Mouse (Mus musculus) gastrocnemius, postnatal 25 days (tissue): ENCODE measurements around the gene Rsg1. TPM values are rescaled to one million over a fixed set of nuclear protein-coding genes. Genes with fewer than 3 reads are reported as not detected.

Source experiments
- DNase-seq: peaks from one replicate; pipeline ENCODE4 v3.0.0; 2022
- total RNA-seq, 2 experiments: library from RNA; stranded (reverse); gene quantifications; 1 replicate in 1 of 2; 2 replicates in 1 of 2; pipeline ENCODE4 v1.2.3; 2021

Gene Rsg1
- total RNA-seq, 2 experiments from 2014 or later, result 0.27 TPM; not detected in 1

GRCm38 (mm10) chr4:141212892-141213291 is 864 bp upstream of the Rsg1 start:
- no peak for DNase-seq

GRCm38 (mm10) chr4:141213342-141213741 is 414 bp upstream of the Rsg1 start:
- DNase-seq, result no peak

DNA sequence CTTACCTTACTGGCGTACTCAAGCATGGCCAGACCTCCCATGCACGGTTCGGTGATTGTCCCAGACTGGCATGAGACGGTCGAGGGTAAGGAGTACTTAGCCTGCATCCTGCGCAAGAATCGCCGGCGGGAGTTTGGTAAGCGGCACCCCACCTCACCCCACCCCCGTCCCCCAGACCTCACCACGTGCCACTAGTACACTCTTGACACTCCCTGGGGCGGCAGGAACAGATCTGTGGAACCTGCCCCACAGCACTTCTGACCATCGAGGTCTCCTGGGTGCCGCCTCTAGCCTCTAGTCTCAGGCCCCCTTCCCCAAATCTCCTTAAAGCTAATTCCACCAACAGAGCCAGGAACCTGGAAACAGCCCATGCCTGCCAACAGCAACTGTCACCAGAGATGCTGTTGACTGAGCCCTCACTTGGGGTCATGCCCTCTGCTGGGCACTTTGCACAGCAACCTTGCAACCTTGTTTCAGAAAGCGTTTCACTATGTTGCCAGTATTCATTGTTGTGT is 638 bp downstream of the Rsg1 start:
- DNase-seq, result no peak

DNA sequence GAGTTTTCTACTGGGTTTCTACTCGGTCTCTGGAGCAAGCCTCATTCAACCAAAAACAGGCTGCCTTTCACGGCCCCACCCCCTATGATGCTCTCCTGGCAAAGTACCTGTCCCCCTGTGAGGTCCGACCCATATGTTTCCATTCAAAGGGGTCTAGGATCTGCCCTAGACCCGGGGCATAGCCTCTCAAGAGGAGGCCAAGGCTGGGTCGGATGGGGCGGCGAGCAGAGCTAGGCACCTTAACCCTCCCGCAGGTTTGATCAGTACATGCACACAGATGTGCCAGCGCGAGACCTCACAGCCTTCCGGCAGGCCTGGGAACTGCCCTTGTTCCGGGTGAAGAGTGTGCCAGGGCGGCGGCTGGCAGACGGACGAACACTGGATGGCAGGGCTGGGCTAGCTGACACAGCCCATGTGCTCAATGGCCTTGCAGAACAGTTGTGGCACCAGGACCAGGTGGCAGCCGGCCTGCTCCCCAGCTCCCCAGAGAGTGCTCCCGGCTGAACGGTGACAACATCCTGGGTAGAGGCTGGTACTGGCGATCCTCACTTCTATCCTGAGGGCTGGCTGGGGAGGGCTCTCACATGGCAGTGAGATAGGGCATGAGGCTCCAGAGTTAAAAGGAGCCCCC is 5.9 kb downstream of the Rsg1 start:
- no peak for DNase-seq

- no peak for DNase-seq
These were observed 8.1 kb downstream of the Rsg1 start for GRCm38 (mm10) chr4:141221848-141222247.

DNA sequence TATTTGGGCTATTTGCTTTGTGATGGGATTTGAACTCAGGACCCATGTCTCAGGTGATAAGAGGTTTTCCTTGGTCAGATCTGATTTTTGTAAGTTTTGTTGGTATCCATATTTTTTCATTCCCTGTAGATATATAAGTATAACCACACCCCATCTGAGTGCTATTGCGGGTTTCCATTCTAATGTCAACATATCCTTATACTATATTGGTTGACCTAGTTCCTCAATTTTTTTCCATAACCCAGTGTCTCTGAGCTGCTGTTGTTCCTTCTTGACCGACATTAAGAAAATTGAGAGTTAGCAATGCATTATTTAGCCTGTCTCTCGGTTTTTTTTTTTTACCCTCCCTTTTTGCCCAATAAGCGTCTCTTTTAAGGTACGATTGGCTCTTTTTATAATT is 9.0 kb downstream of the Rsg1 start:
- DNase-seq, result no peak

DNA sequence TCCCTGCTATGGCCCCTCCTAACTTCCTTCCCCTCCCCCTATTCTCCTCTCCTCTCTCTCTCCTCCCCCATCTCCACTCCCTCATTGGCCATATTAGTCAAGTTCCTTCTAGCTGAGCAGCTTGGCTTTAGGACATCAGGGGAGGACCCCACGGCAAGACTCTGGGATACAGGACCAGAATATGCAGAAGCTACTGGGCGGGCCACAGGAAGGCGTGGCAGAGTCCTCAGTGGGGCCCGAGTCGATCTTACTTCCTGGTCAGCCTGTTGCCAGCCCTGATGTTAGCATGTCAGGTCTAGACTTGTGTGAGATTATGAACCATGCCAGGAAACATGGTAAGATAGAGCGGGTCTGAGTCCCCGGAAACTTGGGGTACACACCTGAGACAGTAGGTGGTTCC is 14.9 kb downstream of the Rsg1 start:
- DNase-seq, result no peak

DNA sequence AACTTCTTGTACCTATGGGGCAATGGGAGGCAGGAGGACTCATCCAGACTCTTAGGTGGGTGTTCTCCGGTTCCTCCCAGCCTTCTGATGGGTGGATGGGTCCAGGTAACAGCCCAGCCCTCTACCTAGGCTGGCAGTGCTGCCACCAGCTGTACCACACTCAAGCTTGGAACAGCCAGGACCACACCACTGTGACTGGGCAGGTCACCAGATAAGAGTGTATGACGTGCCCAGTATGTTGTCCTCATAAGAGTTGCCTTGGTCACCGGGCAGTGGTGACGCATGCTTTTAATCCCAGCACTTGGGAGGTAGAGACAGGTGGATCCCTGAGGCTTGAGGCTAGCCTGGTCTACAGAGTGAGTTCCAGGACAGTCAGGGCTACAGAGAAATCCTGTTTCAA is 19.4 kb downstream of the Rsg1 start:
- no peak for DNase-seq

GRCm38 (mm10) chr4:141235537-141236111 is 21.9 kb downstream of the Rsg1 start:
- no peak for DNase-seq

DNA sequence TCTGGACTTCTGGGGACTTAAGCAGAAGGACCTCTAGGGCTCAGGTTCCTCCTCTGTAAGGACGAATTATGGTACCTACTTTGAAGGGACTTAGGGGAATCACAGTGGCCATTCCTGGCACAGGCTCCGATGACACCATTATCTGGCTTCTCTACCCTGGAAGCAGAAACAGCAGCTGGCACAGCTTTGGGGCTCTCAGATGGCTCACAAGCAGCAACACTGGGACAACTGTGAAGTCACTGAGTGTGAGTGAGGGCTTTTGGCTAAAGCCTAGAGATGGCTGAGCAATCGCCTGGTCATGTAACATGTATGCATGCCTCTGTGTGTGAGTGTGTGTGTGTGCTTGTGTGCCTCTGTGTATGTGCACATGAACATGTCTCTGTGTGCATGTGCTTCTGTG is 23.1 kb downstream of the Rsg1 start:
- no peak for DNase-seq

DNA sequence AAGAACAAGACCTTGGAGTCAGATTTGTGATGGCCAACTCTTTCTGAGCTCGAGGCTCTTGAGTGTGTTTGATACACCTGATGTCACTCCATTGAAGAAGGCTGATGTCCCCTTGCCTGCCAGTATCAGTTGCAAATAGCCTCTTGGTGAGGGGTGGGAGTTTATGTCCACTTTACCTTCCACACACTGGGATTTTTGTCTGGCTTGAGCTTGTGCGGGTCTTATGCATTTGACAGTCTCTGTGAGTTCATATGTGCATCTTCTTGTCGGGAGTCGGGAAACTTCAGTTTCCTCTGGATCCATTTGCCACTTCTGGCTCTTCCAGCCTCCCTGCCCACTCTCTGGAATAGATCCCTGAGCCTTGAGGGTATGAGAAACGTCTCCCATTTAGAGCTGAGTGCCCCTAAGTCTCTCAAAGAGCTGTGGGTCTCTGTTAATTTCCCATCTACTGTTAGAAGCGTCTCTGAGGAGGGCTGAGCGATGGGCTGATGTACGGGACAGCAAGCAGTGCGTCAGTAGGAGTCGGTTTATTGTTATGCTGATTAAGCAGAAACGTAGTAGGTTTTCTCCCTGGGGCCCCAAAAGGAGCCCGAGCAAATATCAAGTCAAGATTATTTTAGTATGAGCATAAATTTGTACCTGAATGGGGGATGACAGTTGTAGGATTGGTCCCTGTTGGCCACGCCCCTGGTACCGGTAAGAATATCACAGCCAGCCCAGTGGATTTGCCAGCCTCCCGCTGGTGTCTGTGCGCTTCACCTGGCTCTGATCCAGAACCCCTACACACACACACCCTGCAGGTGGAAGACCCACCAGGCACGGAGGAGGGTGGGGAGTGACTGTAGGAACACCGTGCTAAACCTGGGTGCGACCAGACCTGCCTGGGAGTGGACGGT is 25.0 kb downstream of the Rsg1 start:
- no peak for DNase-seq

- DNase-seq, result peak; percentile 91
These were observed 25.8 kb downstream of the Rsg1 start, which contains the start of gene Arhgef19 for GRCm38 (mm10) chr4:141239388-141240125. Gene Arhgef19, plus strand, starts transcription at chr4:141239499.

- no peak for DNase-seq
These were observed 26.9 kb downstream of the Rsg1 start for GRCm38 (mm10) chr4:141240617-141241016.

- no peak for DNase-seq
These were observed 28.1 kb downstream of the Rsg1 start for GRCm38 (mm10) chr4:141241861-141242260.

GRCm38 (mm10) chr4:141242651-141243241 is 29.0 kb downstream of the Rsg1 start:
- DNase-seq, result no peak

DNA sequence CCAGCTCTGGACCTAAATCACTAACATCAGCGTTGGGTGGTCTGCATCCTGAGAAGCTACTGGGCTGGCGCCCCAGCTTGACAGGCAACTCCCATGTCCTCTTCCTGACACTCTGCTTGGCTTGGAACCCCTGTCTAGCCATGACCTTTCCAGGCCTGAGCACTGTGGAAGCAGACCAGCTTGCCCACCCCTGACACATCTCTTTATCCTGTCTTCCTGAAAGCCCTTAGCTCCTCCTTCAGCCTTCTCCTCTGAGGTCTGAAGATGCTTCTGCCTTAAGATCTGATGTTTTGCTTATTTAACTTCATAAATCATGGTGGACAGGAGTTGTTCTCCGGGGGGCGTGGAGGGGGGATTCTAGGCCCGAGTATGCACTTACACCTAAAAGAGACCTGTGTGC is 29.9 kb downstream of the Rsg1 start:
- DNase-seq, result no peak

GRCm38 (mm10) chr4:141244401-141244800 is 30.6 kb downstream of the Rsg1 start:
- no peak for DNase-seq

DNA sequence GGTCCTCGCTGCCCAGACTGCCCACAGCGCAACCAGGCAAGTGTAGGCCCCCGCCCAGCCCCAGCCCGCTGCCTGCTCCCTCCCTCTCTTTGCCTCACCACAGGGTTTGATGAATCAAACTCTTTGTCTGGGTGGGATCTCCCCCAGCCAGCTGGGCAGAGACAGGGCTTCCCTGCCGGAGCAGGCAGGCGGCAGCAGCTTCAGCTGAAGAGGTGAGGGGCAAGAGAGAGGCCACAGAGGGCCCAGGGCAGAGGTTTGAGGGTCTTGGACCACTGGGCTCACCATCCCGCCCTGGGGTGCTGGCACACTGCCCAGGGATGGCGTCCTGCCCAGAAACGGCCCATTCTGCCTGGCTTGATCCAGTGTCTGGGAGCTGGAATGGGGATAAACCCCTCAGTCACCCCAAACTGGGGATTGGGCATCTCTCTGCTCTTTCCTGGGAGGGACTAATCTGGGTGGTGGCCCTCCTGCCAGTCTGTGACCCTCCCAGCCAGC is 31.2 kb downstream of the Rsg1 start:
- no peak for DNase-seq

DNA sequence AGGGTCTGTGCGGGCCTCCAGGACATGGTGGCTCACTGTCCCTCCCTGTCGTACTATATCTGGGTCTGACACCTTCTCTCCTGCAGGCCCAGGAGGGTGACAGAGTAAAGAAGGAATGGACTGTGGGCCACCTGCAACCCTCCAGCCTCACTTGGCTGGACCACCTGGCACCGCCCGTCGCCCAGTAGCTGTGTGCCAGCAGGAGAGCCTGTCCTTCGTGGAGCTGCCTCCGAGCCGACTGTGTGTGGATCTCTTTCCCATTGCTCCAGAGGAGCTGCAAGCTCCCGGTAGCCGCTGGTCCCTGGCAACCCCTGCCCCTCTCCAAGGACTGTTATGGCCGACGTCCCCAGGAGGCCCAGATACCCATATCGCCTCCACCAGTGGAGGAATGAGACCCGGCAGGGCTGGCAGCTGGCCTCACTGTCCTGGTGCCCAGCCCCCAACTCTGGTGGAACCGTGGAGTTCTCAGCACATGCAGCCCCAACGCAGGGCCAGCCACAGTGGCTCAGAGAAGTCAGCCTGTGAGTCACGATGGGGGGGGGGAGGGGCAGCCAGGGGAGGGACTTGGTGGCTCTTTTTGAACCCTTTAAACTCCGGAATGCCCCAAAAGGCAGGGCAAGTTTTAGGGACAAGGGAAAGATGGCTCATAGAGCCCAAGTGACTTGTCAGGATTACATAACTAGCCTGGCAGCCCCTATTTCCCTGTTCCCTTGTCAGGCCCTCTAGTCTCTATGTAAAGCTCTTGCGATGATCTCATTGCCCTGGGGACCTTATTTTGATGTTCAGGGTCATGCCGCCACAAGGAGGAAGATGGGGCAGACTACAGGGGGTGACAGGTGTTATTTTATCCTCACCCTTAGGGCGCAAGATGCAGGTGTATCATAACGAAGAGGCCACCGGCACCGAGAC is 32.6 kb downstream of the Rsg1 start:
- DNase-seq, result no peak

DNA sequence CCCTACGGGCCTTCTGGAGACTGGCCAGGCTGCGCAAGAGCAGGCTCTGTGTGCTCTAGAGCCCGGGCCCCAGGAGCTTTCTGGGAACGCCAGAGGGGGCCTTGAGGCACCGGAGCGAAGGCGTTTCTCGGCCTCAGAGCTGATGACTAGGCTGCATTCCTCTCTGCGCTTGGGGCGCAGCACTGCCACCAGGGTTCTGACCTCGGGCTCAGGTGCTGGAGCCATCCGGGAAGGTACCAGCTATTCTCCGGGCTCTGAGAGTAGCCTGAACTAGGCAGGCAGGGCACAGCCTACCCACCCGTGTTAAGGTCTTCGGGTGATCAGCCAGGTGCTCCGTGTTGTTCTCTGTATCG is 33.2 kb downstream of the Rsg1 start:
- no peak for DNase-seq
